Mouse (Mus musculus) kidney, postnatal 4 days (tissue): ENCODE measurements around the gene Vtcn1.
"Not testable (repeated sequence)": the region's sequence is repeated elsewhere in the genome, so short reads cannot be mapped to it uniquely, and the experiment has no call there.

Experiments used
- DNase-seq, 2 experiments: peaks; one replicate each; pipeline ENCODE4 v3.0.0; 2021; ENCODE audit warnings: mixed read lengths in 2 of 2

Gene Vtcn1

DNA sequence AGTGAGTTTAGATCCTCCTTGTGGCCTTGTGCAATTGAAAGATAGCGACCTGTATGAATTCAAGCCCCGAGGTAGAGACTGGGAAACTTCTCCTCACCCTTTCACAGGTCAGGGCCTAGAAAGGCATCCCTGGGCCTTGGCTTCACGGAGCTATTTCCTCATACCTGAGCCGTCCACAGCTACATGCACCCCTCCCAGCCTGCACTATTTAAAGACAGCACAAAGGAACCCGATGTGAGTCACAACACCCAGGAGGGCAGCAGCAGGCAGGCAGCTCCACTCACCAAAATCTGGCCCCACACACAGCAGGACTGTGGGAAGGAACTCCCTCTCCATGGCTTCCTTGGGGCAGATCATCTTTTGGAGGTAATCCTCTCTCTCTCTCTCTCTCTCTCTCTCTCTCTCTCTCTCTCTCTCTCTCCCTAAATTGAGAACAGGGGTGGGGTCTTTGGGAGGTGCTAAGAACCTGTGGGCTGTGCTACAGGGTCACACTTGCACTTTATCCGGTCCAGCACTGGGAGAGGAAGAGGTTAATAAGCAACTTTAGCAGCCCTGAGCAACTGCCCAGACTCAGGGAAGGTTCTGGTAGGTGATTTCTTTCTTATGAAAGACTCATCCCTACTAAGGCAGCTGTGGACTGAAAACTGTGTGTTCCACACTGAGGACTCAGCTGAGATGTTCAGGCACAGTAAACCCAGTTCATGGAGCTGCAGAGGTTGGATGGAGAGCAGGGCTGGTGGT, at the start of gene Vtcn1:
Gene Vtcn1 (plus strand): TSS at position 235 of the 741 bp plus-strand sequence.
- DNase-seq: peak in 1 of 2 experiments; percentile 13

DNA sequence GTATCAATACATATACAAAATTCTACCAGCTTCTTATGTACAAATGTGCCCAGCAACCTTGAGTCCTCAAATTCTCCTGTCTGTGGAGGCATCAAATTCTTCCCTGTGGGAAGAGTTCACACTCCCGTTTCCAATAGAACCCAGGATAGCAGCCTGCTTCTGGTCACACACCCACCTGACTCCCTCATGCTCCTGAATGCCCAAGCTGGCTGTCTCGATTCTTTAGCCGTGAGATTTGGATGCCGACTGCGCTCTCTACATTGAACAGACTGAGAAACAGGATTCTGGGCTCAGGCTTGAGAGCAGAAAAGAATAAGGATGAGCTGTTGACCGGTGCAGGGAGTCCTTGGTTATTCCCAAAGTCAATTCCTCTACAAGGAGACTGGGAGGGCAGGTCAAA, 48.3 kb upstream of the Vtcn1 start:
- no peak for DNase-seq

DNA sequence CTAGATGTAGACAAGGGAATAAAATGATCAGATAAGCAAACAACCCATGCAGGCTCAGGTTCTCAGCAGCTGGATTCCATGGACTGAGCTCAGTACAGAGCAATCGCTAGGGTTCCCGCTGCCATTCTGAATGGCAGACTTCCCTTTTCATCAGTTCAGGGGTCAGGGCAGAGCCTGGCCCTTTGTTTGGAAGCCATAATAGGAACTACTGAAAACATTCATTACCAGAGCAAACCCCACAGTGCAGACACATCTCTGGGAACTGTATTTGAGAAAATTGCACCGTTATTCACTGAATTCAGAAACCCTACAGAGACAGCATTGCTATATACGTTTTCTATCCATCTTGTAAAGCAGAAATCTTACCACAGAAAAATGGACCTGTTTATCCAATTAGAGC, 47.7 kb upstream of the Vtcn1 start:
- no peak for DNase-seq

DNA sequence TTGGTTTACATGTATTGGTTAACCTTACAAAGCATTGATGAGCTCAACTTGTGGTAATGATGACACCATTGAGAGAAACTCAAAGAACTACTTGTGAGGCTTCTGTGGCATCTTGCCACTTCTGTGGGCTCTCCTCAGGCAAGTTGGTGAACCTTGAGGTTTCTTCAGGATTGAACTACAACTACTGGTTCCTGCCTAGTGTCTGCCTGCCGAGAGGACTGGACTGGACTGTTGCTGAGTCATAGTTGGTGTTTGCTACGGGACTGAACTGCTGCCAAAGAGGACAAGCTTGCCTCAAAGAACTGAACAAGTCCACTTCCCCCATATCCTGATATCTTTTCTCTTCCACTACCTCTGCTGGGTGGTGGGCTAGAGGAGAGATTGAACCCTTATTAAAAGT, 39.2 kb upstream of the Vtcn1 start:
- no peak for DNase-seq

DNA sequence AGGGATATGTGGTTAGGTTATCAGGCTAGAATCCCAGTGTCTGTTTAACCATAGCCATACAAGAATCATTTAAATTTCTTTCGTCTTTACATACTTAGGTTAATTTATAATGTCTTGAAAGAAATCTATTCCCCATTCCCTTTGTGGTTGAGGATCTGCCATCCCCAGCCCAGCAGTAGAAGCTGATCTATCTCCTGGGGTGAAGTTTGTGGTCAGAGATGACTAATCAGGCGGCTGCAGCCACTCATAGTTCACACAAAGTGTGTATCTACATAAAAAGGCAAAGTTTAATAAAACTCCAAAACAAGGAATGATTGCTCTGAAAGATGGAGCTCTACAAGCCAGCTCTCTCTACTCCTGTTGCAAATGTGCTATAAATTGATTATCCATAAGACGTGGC, 33.6 kb upstream of the Vtcn1 start:
- DNase-seq: peak; percentile 19 to 42

DNA sequence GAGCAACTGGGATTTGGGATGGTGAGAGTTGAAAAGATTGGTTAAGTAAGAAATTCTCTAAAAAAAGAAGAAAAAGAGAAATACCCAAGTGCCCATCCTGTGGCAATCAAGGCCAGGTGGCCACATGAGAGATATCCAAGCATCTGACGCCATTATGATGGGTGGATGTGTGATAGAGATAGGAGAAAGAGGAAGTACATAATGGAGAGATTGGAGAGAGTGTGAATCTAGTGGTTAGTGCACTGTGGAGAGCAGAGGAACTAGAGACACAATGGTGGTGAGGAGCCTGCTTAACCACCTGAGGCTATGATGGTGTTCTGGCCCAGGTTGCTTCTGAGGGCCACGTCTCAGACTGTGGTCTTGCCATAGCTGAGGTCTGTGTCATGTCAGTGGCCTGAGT, 31.9 kb upstream of the Vtcn1 start:
- DNase-seq: no peak

DNA sequence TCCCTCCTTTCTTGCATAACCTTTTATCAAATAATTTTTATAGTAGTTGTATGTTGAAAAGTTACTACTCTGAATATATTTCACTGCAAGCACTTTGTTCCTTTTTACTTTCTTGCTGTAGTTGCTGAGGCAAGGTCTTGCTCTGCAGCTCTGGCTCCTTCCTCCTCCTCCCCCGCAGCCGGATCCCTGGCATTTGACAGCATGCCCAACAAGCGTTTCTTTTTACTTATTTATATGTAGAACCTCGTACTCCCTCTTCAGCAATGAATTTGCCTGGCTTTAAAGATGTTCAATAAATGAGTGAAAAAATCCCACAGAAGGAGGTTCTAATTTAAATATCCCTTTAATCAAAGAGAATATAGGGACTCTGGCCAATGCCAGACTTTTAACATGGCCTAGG, 28.7 kb upstream of the Vtcn1 start:
- peak; percentile 59 to 64 for DNase-seq

DNA sequence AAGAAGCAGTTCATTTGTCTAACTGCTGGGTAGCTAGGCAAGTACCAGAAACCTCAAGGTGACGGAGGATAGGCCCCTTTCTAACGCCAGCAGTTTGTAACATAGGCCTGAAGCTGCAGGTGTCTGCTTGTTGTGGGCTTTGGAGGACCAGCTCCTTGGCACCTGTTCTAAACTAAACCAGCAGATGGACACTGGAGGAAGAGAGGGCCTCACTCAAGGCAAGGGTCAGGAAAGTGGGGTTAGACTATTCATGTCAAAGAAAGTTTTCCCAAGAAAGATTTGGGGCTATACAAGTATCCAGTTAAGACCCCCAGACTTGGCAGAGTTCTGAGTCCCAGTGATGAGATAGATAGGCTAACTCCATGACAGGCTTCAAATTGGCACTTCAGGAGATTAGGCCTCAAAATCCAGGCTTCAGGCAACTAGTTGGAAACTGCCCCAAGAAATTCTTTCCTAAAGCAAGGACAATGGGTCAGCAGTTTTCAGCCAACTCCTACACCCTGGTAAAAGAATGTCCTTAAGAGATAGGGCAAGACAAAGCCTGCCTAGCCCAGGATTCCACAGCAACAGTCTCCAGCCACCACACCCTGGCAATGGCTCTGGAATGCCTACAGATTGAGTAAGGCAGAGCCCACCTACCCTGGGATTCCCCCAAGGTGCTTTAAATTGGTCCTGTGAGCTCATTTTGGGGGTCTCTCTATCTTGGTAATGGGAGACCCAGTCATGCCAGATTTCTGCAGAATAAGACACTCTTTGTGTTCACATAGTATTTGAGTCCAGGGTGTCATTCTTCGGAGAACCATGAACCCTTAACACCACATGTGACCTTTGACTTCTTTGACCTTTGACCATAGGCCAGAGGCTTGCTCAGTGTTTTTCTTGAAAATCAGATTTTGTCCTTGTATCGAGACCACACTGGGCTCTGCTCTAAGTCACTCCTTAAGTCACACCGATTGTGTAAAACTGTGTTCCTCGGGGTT, 27.8 kb upstream of the Vtcn1 start:
- DNase-seq: no peak

DNA sequence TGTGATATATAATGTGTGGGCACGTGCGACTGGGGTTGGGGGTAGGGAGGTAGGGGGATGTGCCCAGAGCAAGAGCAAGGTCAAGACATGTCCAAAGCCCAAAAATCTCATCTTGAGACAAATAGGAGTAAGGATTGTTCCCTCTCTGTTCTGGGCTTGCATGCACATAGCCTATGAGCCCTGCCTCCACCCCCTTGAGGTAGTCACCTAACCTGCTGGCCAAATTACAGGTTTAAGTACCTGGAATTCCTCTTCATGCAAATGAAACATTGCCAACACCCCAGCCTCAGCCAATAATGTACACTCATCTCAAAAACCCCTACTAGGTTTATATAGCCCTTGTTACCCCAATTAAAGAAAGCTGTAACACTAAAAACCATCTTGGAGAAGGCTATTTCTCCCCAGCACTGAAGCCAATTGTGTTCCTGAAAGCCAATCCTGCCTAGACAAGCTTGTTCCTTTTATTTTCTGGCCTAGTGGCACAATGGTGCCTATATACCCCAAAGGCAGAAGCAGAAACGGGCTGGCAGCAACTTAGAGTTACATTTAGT, 26.3 kb upstream of the Vtcn1 start:
- no peak for DNase-seq

DNA sequence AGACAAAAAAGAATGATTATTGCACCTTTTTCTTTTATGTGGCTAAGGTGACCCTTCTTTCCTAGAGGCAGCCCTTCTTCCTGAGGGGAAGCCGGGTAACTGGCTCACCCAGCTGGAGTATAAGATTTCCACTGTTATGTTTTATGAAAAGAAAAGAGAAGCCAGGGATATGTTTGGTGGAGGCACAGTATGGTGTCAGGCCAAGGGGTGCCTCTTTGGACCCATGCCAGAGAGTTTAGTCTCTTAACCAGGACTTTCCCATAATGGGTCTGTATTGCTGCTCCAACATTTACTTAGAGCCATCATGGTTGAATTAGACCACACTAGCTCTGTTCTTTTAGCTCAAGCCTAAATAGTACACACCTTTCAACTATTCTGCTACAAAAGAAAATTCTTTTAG, 20.3 kb upstream of the Vtcn1 start:
- DNase-seq: no peak

DNA sequence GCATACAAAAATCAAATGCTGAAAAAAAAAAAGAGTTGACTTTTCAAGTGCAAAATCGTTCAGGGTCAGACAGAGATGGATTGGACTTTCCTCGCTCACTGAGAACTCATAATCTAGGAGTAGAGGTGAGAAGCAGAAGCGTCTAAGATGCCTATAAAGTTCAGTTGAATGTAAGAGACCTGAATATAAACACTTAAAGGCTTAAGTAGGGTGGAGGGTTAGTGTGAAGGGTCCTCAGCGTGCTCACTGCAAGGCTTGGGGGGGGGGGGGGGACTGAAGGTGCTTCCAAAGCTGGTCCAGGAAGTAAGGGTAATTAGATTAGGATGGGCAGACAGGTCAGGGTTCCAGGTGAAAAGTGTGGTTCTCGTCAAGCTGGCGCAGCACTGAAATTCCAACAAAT, 19.3 kb upstream of the Vtcn1 start:
- no peak for DNase-seq

DNA sequence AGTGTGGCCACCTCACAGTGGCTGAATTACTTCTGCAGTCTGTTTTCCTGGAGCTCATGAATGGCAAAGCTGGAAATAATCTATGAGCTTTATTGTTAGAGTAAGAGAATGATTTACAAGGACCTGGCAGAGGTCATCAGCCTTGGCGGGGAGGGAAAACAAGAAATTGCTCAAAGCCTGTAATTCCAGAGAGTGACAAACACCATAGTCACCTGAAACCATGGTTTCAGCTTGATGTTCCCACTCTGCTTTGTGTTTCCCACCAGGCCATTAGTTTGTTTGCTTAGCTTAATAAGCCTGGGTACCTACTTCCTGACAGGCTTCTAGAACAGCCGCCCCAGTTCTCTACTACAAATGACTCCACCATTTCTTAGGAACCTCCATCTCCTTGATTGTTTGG, 14.8 kb upstream of the Vtcn1 start:
- DNase-seq: peak in 1 of 2 experiments; percentile 19

DNA sequence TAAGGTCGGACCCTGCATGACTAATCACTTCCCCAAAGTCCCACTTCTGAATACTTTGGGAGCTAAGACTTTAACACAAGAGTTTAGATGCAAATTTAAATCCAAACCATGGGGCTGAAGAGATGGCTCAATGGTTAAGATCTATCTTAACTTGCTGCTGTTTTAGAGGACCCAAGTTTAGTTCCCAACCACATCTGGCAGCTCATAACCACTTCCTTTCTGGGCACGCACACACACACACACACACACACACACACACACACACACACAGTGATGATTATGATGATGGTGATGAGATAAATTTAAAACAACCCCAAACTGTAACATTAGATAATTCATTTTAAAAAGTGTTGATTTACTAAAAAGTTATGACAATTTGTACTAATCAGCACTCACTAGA, 13.4 kb upstream of the Vtcn1 start:
- DNase-seq: no peak

DNA sequence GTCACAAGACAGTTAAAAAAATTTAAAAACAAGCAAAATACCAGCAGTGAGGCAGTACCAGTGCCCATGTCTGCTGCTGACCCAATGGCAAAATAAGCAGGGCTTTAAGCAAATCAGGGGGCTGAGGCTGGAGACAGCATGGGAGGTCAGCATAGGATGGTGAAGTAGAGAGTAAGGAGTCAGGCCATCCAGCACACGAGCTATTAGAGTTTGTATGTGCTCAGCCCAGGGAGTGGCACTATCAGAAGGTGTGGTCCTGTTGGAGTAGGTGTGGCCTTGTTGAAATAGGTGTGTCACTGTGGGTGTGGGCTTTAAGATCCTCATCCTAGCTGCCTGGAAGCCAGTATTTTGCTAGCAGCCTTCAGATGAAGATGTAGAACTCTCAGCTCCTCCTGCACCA, 9.8 kb upstream of the Vtcn1 start:
- DNase-seq: not testable (repeated sequence)

DNA sequence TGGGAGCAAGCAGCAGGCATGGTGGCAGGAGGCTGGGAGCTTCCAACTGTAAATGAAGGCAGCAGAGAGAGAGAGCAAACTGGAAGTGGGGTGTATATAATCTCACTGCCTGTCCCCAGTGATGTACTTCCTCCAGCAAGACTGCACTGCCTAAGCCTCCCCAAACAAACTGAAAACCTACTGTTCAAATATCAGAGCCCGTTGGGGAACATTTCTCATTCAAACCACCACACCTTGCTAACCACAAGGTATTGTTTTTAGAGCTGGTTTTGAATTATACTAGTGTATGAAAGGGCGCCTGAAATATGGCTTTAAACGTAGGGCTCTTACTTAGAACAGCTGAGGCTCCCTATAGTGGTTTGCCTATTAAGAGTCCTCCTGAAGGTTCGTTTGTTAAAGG, 6.5 kb upstream of the Vtcn1 start:
- DNase-seq: no peak

DNA sequence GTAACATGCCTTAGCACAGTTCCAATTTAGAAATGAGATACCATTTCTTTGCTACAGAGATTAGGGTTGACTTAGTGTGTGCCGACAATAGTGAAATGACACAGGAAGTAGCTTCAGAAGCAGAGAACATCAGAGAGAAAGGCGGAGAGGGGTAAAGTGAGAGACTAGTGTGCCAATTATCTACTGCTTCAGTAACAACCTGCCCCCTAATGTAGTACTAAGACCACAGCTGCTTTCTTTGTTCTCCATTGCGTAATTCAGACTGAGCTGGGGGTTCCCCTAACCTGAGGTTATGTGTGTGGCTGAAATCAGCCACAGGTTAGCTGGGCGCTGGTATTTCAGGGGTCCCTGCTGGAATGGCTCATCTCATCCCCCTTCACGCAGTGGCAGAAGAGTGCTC, 5.7 kb upstream of the Vtcn1 start:
- DNase-seq: no peak

DNA sequence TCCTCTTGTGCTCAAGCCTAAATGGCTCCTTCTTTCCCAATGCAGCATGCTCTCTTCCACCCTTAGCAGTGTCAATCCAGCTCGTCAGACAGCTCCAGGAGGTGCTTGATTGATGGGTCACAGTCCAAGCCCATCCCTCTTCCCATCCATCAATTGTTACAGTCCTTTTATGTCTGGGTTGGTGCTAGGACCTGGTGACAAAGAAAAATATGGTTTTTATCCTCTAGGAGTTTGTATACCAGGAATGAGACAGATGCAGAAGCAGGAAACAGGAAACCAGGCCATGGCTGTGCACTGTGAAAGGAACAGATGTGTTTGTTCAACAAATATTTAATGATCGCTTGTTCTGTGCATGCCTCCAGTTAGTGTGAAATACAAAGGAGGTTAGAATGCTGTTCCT, 4.4 kb upstream of the Vtcn1 start:
- DNase-seq: peak in 1 of 2 experiments; percentile 16

DNA sequence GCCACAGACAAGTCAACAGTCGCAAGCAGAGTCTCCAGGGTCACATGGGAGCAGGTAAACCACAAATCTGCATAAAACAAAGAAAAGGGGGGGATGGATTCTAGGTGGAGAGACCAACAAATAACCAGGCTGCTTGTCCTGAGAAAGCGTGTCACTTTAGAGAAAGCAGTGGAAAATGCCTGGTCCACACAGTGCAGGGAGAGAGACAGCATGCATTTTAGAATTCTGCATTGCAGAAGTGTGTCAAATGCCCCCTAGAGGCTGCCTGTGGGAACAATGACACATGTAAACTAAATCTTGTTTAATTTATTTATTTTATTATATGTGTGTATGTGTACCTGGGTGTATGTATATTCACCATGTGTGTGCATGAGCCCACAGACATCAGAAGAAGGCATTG, 4.0 kb upstream of the Vtcn1 start:
- DNase-seq: peak in 1 of 2 experiments; percentile 46

DNA sequence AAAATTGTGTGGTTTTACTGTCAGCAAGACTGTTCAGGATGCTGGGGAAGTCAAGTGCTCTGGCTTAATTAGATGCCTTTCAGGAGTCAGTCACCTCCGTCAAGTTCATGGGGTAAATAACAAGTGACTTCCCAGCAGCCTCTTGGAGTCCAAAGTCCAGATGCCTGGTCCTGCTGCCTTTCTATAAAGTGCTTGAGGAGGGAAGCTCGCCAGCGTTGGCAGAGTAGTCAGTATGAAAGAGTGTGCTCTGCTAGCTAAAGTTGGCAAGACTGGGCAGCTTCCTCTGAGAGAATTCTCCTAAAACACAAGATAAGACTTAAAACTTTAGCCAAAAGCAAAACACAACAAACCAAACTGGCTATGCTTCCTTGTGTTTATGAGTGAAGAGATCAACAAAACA, 18.5 kb downstream of the Vtcn1 start:
- DNase-seq: no peak

DNA sequence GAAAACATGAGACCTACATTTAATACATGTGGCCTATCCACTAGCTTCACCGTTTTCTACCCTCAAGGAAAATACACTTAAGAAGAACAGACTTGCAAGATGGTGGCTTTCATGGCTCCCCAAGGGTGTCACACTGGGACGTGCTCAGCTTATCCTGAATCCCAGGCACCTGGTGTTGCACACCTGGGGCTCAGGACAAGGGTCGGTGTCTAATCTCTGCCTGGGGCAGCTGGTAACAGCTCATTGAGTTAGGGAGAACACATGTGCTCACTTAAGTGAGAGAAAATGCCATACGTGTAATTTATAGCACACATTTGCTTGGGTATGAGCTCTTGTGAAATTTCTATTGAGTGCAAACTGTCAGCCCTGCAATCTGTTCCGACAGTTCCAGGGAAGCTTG, 19.1 kb downstream of the Vtcn1 start:
- no peak for DNase-seq

DNA sequence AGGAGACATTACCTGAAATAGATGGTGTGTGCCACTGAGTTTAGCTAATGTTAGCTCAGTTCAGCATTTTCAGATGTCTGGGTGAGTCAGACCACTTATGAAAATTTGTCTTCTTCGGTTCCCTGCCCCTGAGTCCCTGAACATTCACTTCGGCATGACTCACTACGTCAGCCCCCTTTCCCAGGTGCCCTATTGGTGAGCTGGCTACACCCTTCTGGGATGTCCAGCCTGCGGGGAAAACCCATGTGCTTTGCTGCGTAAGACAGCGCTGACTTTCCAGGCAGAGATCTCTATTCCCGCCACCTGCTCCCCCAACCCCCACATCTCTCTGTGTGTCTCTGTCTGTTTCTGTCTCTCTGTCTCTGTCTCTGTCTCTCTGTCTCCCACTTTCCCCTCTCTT, 23.1 kb downstream of the Vtcn1 start:
- DNase-seq: no peak

DNA sequence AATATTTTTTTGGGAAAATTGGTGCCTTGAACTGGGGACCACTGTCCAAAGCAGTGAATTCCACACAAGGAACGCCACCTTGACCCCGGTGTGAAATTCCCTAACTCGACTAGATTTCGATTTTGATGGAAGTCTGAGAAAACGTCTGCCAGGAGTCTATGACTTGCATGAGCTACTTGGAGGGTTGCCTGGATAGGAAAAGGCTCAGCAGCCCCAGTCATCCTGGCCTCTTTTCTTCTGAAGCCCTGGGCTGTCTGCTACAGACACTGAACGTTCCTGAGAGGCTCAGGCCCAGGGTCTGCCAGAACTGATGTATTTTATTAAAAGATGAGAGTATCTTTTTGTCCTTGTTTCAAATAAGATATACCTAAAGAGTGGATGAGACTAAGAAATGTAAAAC, 25.2 kb downstream of the Vtcn1 start:
- no peak for DNase-seq

DNA sequence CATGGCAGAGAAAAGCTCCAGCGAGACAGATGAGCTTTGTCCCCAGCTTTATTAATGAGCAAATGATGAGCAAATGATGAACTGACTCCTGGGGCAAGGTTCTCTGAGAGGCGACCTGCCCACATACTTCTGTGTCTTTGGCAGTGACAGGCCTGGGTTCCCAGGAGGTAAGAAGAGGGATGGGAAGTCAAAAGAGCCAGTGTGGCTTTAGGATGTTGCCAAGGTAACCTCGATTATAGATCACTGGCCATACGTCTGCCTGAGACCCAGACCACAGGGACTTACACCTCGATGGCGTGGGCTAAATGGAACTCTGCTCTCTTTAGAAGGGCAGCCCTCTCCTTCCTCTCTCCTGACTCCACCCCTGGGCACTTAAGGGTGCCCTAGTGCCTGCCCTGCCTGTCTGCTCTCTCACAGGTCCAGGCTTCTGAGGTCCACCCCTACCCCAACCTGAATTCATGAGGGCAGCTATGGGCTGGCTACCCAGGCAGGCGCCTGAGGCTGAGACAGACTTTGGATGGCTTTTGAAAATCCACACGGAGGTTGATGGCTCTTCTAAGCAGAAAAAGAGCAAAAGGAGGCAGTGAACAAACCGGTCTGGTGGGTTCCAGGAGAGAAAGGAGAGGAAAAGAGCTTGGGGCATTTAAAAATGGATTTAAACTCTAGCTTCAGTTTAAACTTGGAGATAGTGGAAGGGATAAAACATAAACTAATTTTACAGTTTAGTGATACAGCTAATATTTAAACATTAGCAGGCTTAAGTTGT, 31.0 kb downstream of the Vtcn1 start:
- DNase-seq: peak; percentile 7 to 9
